Mouse (Mus musculus) right cerebral cortex, postnatal 4 days (tissue): ENCODE measurements around the gene Bysl.

Source experiments
- DNase-seq: peaks from one replicate; pipeline ENCODE4 v3.0.0-alpha.2; 2022

Bysl gene

DNA sequence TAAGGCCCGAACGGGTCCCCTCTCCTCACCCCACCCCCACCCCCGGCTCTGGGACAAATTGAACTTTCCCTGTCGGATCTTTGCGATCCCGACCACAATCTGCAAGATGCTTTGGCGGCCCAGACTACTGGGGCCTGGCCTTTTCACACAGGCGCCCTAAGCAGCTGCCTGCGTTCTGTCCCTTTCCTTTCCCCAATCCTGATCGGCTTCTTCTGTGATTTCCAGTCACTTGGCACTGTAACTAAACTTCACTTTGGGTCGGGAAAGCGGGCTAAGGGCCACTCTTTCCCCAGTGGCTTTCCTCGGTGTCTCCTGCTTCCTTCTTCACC, 17.5 kb downstream of the Bysl start:
- no peak for DNase-seq

DNA sequence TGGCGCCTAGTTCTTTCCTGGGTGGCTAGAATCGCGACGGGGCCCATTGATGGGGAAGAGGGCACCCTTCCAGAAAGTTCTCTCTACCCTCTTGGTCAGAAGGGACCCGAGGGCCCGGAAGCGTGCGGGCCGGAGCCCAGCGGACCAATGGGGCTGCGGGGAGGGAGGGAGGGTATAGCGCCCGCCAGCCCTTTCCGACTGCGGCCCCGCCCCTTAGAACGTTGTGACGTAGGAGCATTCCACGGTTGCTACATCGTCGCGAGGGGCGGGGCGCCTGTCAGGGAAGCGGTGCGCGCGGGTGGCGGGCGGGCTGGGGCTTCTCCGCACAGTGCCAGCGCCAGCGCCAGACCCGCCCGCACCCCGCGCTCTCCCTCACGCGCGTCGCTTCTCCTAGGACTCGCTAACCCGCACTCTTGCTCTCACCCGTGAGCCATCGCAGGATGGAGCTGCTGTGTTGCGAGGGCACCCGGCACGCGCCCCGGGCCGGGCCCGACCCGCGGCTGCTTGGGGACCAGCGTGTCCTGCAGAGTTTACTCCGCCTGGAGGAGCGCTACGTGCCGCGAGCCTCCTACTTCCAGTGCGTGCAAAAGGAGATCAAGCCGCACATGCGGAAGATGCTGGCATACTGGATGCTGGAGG, 18.0 kb downstream of the Bysl start:
- DNase-seq = peak; percentile 92

DNA sequence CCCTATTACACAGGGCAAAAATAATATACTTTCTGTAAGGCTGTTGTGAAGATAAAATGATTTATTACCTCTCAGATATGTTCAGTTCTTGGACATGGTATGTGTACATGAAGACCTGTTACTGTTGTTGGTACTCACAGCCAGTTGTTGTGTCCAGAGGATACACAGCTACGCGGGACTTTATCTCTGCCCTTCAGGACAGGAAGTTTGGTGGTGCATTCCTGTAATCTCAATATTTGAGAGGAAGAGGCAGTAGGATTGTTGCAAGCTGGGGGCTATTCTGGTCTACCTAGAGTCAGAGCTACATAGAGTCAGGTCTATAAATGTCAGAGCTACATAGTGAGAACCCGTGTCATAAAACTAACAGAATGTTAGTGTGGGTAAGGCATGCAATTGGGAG, 20.2 kb downstream of the Bysl start:
- DNase-seq = no peak

DNA sequence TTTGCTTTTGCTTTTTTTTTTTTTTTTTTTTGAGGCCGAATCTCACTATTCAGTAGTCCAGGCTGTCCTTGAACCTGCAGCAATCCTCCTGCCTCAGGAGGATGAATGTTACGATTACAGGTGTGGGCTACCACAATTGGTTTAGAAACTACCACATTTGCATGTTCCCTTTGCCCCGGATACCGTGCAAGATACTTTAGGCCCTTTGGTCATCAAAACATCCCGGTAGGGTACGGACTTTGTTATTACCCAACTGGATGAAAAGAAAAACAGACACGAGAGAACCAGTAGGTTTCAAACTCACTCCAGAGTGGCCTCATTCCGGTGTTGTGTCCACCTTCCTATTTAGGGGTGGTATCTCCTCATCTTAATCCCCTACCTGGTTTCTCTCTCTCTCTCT, 22.8 kb downstream of the Bysl start:
- DNase-seq = no peak

DNA sequence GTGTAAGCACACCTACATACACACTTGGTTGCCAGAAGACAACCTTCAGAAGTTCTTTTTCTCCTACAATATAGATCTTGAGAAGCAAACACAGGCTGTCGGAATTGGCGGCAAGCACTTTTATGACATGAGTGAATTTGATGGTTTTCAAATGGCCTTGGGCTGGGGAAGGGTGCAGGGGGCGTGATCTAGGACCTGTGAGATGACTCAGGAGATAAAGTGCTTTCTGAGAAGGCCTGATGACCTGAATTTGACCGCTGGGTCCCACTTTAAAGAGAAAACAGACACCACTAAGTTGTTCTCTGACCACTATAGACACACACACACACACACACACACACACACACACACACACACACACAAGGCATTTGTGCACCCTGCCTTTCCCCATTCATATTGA, 30.3 kb downstream of the Bysl start:
- no peak for DNase-seq

DNA sequence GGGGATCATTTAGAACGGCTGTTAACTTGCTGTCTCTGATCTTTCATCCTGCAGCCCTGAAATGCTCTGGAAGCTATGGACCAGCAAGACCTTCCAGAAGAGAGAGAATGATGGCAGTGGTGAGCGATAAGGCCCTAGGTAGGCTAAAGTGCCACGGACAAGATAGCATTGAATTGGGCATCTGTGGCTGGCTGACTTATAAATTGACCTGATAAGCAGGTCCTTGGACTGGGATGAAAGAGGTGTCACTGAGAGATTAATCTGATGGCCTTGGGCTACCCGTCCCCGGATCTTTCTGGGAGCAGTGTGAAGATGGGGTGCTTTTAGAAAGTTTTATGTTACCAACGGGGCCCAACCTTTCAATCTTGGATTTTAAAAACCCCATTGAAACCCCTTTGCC, 32.6 kb downstream of the Bysl start:
- no peak for DNase-seq

DNA sequence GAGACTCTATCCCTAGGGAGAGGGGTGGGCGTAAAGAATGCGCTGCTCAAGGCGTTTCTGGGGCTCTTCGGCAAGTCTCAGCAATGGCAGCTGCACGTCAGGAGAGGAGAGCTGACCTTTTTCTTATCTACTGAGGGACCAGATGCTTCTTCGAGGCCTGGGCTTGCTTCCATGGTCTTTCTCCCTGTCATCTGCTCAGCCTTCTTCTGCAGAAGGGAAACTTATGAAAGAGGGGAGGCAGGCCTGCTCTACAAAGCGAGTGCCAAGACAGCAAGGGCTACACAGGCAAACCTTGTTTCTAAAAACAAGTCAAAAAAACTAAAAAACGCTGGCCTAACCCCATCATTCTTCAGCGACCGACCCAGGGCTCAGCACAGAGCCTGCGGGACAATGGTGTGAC, 36.5 kb downstream of the Bysl start:
- no peak for DNase-seq

DNA sequence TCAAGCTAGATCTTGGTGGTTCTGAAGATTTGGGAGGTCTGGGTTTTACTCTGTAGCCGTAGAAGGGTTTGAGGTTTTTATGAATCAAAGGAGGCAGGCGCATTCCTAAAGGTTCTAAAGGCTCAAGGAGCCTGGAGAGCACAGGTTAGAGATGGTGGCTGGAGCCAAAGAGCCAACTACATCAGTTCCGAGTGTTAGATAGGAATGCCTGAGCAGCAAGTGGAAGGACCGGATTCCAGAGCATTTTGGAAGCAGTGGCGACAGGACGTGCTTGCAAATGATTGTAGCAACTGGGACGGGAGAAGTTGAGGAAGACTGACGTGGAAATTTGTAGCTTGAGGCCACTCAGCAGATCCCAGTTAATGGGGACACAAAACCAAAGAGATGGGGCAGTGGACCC, 37.3 kb downstream of the Bysl start:
- no peak for DNase-seq

DNA sequence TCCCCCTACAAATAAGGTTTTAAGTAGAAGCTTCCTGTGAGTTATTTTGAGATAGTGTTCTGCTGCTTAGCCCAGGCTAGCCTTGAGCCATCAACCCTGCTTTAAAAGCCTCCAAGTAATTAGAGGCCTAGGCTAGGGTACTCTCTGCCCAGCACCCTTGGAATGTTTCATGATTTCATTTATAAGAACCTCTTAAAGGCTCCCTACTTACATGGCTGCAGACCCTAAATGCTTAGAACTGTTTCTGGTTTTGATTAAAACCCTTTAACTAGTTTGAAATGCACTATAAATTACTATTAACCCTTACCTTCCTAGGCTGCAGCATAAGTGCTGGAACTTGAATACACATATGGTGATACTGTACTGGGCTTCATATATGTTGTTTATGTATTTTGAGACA, 38.9 kb downstream of the Bysl start:
- no peak for DNase-seq

DNA sequence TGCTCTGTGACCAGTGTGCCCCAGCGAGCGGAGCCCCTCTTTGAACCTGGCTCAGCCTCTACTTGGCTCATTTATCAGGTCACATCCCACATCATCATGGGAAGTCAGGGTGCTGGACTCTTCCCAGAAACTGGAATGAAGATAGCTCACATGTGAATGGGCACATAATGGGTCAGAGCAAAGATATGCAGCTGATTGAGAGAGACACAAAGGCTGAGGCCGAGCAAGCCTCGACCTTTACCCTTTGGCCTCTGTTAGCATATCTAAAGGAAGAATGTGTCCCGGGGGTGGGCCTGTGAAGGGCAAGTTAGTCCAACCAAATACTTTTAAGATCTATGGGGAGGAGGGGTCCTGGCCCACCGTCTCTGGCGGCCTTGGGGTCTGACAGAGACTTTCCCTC, 39.7 kb downstream of the Bysl start:
- DNase-seq = no peak

DNA sequence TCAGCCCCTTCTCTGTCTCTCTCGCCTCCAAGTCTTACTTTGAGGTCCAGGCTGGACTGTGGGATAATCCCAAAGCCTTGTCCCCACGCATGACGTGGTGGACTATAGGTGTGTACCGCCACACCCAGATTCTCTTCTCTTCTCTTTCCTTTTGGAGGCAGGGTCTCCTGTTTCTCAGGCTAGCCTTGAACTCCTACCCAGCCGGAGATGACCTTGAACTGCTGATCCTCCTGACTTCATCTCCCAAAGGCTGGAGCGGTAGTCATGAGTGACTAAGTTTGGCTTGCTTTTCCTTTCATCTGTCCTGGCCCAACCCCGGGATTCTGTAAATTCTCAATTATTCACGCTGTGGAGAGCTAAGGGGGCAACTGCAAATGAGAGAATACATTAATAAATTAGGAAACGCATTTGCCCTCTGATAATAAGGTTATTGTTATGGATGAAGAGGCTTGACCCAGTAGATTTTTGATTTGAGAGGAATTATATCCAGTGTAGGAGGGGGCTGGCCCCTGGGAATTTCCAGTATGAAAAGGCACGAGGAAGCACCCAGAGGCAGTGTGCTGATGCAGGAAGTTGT, 42.3 kb downstream of the Bysl start:
- DNase-seq = no peak

DNA sequence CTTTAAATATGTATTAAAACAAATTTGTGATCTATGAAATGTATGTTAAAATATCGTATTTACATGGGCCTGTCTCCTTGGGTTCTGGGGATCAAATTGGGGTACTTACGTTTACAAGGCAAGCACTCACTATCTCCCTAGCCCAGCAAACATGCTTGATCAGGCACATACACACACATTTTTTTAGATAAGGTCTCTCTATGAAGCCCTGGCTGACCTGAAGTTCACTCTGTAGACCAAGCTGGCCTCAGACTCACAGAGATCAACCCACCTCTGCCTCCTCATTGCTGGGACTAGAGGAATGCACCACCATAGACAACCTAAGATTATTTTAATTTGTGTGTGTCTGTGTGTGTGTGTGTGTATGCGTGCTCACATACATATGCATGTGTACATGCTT, 42.9 kb downstream of the Bysl start:
- DNase-seq = no peak

DNA sequence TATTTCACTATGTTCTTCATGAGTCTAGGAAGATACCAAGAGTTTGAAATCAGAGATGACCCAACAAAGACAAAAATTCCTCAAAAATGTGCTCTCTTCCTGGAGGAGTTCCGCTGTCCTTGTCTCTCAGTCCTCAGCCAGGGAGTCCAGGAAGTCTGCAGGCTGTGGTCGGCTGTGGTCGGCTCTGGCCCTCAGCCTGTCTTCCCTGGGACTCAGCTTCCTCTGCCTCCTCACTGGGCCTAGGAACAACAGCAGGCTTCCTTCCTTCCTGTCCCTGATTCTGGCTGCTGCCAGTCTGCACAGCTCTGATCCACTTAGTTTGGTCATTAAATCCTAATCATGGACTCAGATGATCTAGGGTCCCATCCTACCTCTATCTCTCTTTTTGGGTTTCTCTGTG, 44.0 kb downstream of the Bysl start:
- DNase-seq = no peak

DNA sequence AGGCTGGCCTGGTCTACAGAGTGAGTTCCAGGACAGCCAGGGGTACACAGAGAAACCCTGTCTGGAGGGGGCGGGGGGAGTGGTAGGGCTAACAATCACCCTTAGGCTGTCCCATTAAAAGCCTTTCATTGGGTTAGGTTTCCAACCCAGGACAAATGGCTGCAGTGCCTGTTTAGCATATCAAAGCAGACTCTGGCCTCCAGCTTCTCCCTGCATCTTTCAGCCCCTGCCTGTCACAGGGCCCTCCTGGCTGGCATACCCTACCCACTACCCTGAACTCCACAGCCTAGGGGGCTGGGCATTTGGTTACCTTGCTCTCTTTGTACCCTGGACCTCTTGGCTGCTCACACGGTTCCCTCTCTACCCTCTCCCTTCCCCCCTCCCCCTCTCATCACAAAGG, 45.2 kb downstream of the Bysl start:
- no peak for DNase-seq

DNA sequence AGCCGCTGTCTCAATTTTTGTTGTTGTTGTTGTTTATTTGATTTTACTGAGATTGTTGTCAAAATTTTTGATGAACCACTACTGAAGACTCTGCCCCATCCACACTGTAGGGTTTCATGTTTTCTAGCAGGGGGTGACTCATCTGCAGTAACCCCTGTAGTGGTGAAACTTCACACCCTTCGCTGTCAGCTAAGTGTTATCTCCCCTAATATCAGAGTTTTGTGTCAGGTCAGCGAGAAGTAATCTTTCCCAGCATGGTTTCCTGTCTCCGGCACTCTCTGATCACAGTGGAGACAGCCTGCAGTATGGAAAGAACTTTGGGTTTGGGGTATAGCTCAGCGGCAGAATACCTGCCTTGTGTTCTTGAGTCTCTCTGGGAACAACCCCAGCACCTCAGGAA, 46.7 kb downstream of the Bysl start:
- DNase-seq = no peak

DNA sequence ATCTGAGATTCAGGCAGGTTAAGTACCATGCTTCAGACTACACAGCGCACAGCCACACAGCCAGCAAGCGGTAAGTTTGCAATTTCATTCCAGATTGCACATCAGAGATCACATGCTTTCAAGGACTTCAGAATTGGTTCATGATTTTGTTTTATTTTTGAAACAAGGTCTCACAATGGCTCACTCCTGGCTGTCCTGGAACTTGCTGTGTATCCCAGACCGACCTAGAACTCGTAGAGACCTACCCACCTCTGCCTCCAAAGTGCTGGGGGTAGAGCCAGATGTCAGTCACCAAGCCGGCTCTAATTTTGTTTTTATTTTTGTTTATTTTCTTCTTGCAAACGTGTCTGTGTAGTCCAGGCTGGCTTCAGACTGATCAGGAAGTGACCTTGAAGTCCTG, 48.4 kb downstream of the Bysl start:
- DNase-seq = no peak

DNA sequence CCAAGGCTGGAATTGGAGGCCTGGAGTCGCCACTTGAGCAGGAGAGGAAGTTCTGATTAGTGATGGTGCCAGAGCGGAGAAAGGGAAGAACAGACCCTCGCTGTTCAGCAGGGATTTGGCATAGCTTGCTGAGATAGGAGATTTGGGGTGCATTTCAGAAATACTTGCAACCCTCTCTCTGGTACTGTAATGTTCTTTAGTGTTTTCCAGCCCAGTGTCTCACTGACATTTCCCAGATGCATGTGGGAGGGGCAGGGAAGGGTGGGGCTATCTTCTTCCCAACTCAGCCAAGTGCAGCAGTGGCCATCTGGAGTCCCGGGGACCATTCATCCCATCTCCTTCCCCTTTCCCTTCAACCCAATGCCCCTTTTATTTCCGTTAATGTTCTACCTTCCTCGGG, 51.6 kb downstream of the Bysl start:
- DNase-seq = no peak

DNA sequence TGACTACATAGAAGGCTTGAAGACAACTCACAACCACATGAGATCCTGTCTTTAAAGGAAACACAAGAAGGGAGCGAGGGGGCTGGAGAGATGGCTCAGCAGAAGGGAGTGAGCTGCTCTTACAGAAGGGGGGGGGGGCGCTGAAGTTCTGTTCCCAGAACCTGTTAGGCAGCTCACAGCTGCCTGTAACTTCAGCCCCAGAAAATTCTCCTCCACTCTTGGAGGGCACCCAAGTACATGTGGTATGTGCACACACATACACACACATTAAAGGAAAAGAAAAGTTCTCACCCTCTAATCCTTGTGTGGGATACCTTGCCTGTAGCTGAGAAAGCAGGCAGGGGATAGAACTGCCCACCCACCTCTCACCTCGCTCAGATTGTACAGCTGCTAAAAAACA, 54.1 kb downstream of the Bysl start:
- no peak for DNase-seq

DNA sequence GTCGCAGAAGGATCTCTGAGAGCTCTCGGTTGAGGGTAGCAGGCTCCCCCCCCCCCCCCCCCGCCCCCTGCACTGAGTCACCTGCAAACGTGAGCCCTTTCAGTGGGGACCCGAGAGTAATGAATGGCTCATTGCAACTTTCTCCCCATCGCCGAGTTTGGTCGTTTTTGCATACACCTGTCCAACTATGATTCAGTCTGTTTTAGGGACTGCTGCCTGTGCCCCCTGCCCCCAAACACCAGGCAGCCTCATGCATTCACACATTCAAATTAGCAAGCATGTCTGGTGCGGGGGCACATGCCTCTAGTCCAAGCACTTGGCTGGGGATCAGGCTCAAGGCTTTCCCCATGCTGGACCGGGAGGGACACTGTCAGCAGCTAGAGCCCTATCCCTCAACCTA, 56.7 kb downstream of the Bysl start:
- no peak for DNase-seq

DNA sequence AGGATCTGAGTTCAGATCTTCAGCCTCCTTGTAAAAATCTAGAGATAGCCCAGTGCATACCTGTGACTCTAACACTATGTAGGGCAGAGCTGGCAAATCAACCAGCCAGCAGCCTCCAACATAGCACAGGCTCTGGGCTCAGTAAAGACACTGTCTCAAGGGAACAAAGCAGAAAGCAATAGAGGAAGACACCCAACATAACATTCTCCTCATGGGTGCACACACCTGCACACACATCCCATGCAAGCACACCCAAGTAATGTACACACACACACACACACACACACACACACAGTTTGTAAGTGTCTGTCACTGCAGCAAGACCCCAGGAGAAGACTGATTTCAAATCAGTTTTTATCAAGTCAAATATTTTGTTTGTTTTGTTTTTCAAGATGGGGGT, 58.3 kb downstream of the Bysl start:
- DNase-seq = no peak

DNA sequence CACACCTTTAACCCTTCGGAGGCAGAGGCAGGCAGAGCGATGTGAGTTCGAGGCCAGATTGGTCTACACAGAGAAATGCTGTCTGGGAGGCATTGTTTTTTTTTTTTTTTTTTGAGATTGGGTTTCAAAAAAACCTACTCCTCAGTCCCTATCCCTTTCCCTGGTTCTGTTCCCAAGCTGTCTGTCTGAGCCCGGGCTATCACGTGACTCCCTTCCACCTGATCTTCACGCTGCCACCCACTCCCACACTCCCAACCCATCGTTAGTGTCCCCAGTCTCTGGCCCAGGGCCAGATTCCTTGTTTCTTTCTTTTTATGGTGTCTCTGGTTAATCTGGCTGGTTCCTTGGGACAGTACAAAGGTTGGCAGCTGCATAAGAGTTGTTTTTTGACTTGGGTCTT, 60.2 kb downstream of the Bysl start:
- DNase-seq = no peak
